Mouse (Mus musculus) neural tube, embryonic 14.5 days (tissue): ENCODE data around the gene Zfp658. TPM values are rescaled to one million over a fixed set of nuclear protein-coding genes. Genes with fewer than 3 reads are reported as not detected.

Source experiments
- ATAC-seq: fragments of 200-750 bp; cut with Nextera tagmentation; 2 replicates; pipeline ENCODE4 v1.8.0; 2017; ENCODE audit warnings: low read depth, mild to moderate bottlenecking, moderate TSS enrichment, moderate library complexity
- H3K27ac ChIP-seq: fragments of 300-500 bp; sonication (generic); 2 replicates; pipeline ENCODE4 v1.5.1; 2014; ENCODE audit warnings: low read depth, mild to moderate bottlenecking, control low read depth, low read length, moderate library complexity, mixed read lengths
- H3K27me3 ChIP-seq: fragments of 300-500 bp; sonication (generic); 2 replicates; pipeline ENCODE4 v1.6.1; 2014; ENCODE audit warnings: low read length; ENCODE audit not compliant: control insufficient read depth, insufficient read depth
- H3K36me3 ChIP-seq: fragments of 300-500 bp; sonication (generic); 2 replicates; pipeline ENCODE4 v1.6.1; 2014; ENCODE audit warnings: low read length, mixed read lengths; ENCODE audit not compliant: control insufficient read depth, insufficient read depth
- H3K4me1 ChIP-seq: fragments of 300-500 bp; sonication (generic); 2 replicates; pipeline ENCODE4 v1.6.1; 2014; ENCODE audit warnings: low read length; ENCODE audit not compliant: control insufficient read depth, insufficient read depth
- H3K4me2 ChIP-seq: fragments of 300-500 bp; sonication (generic); 2 replicates; pipeline ENCODE4 v1.6.1; 2014; ENCODE audit warnings: mild to moderate bottlenecking, low read depth, low read length, control low read depth
- H3K4me3 ChIP-seq: fragments of 300-500 bp; sonication (generic); 2 replicates; pipeline ENCODE4 v1.5.1; 2014; ENCODE audit warnings: low read depth, low read length, control low read depth, mixed read lengths
- H3K9ac ChIP-seq: fragments of 300-500 bp; sonication (generic); replicated peaks from 2 replicates; pipeline ENCODE4 v1.6.1; 2014; ENCODE audit warnings: low read depth, mild to moderate bottlenecking, control low read depth, low read length, mixed read lengths
- H3K9me3 ChIP-seq: fragments of 300-500 bp; sonication (generic); 2 replicates; pipeline ENCODE4 v1.6.1; 2016; ENCODE audit warnings: low read length; ENCODE audit not compliant: control insufficient read depth
- WGBS: fragments of 180-500 bp; shearing (Covaris S2); extraction: QIAGEN DNeasy Blood & Tissue Kit; methylation state at CpG from one replicate; pipeline ENCODE4 v1.1.7; 2014; 5-methylcytosine and 5-hydroxymethylcytosine counted together
- polyA plus RNA-seq: library from polyadenylated mRNA; unstranded; fragments of >200 nt; fragmentation: Nextera tagmentation; extraction: Ambion mirVana; gene quantifications from 2 replicates; pipeline ENCODE4 v1.2.1, GENCODE M21; 2014

Zfp658 gene
- polyA plus RNA-seq = 7.8 and 10.7 TPM in 2 replicates

GRCm38 (mm10) chr7:43562006-43562633 lies at the start of gene Zfp658:
Gene Zfp658, plus strand, starts transcription at chr7:43562256.
- Histone ChIP-seq H3K27ac (peak within 1 kb of the TSS; percentile 77), H3K4me2 (peak within 1 kb of the TSS; percentile 88), H3K27me3 (no peaks in the 10 kb centered on the region), H3K4me1 (peaks cover 15% of the 10 kb centered on the region), H3K36me3 (peaks cover 14% of the 10 kb centered on the region; the same call in 1 of the 2 replicates), H3K9ac (peak within 1 kb of the TSS; percentile 78), H3K4me3 (peak within 1 kb of the TSS; percentile 72), H3K9me3 (no peaks in the 10 kb centered on the region)
- under 1% methylated on average over 27 of the region's 27 CpGs for WGBS
- ATAC-seq = peak; percentile 95

- H3K27ac ChIP-seq = no peak overlapping the region
- no peak overlapping the region for H3K4me2 ChIP-seq
- WGBS = 84% methylated on average over 4 of the region's 4 CpGs
- no peak for ATAC-seq
- H3K4me3 ChIP-seq = no peak overlapping the region
- H3K4me1 ChIP-seq = no peaks in the 10 kb centered on the region
- H3K27me3 ChIP-seq = no peaks in the 10 kb centered on the region
- H3K9ac ChIP-seq = no peak overlapping the region
- H3K36me3 ChIP-seq = no peaks in the 10 kb centered on the region
- no peaks in the 10 kb centered on the region for H3K9me3 ChIP-seq
Observed at GRCm38 (mm10) chr7:43512519-43512918, 49.5 kb upstream of the Zfp658 start.

GRCm38 (mm10) chr7:43515076-43515475 lies 47.0 kb upstream of the Zfp658 start:
- Histone ChIP-seq H3K4me3 (no peak overlapping the region), H3K4me2 (no peak overlapping the region), H3K4me1 (no peaks in the 10 kb centered on the region), H3K27ac (no peak overlapping the region), H3K36me3 (no peaks in the 10 kb centered on the region), H3K9me3 (no peaks in the 10 kb centered on the region), H3K9ac (no peak overlapping the region), H3K27me3 (no peaks in the 10 kb centered on the region)
- 89% methylated on average over 5 of the region's 5 CpGs for WGBS
- no peak for ATAC-seq

- no peak overlapping the region for H3K9ac ChIP-seq
- no peaks in the 10 kb centered on the region for H3K27me3 ChIP-seq
- H3K36me3 ChIP-seq = no peaks in the 10 kb centered on the region
- H3K4me1 ChIP-seq = no peaks in the 10 kb centered on the region
- no peak overlapping the region for H3K27ac ChIP-seq
- no peak for ATAC-seq
- H3K4me3 ChIP-seq = no peak overlapping the region
- WGBS = 90% methylated on average over 15 of the region's 15 CpGs
- H3K4me2 ChIP-seq = no peak overlapping the region
- no peaks in the 10 kb centered on the region for H3K9me3 ChIP-seq
Observed at GRCm38 (mm10) chr7:43518341-43518740, 43.7 kb upstream of the Zfp658 start.

- Histone ChIP-seq H3K27me3 (no peaks in the 10 kb centered on the region), H3K27ac (no peak overlapping the region), H3K9ac (no peak overlapping the region), H3K36me3 (no peaks in the 10 kb centered on the region), H3K9me3 (no peaks in the 10 kb centered on the region), H3K4me2 (no peak overlapping the region), H3K4me3 (no peak overlapping the region), H3K4me1 (no peaks in the 10 kb centered on the region)
- no peak for ATAC-seq
- WGBS = 81% methylated on average over 2 of the region's 2 CpGs
Observed at GRCm38 (mm10) chr7:43522776-43523175, 39.3 kb upstream of the Zfp658 start.

GRCm38 (mm10) chr7:43525313-43525712 lies 36.7 kb upstream of the Zfp658 start:
- H3K27ac ChIP-seq = no peak overlapping the region
- H3K4me3 ChIP-seq = no peak overlapping the region
- H3K4me1 ChIP-seq = no peaks in the 10 kb centered on the region
- no peak overlapping the region for H3K9ac ChIP-seq
- H3K27me3 ChIP-seq = no peaks in the 10 kb centered on the region
- no peaks in the 10 kb centered on the region for H3K9me3 ChIP-seq
- H3K4me2 ChIP-seq = no peak overlapping the region
- no peak for ATAC-seq
- no peaks in the 10 kb centered on the region for H3K36me3 ChIP-seq
- 53% methylated on average over 3 of the region's 3 CpGs for WGBS

GRCm38 (mm10) chr7:43530216-43530785 lies 31.8 kb upstream of the Zfp658 start:
- no peaks in the 10 kb centered on the region for H3K9me3 ChIP-seq
- no peak for ATAC-seq
- no peak overlapping the region for H3K27ac ChIP-seq
- H3K9ac ChIP-seq = no peak overlapping the region
- 74% methylated on average over 8 of the region's 8 CpGs for WGBS
- H3K4me3 ChIP-seq = no peak overlapping the region
- no peaks in the 10 kb centered on the region for H3K27me3 ChIP-seq
- H3K4me1 ChIP-seq = no peaks in the 10 kb centered on the region
- H3K4me2 ChIP-seq = no peak overlapping the region
- H3K36me3 ChIP-seq = no peaks in the 10 kb centered on the region

- Histone ChIP-seq H3K4me2 (no peak overlapping the region), H3K27ac (no peak overlapping the region), H3K4me3 (no peak overlapping the region), H3K9ac (no peak overlapping the region), H3K36me3 (no peaks in the 10 kb centered on the region), H3K4me1 (no peaks in the 10 kb centered on the region), H3K9me3 (no peaks in the 10 kb centered on the region), H3K27me3 (no peaks in the 10 kb centered on the region)
- 91% methylated on average over 9 of the region's 9 CpGs for WGBS
- ATAC-seq = no peak
Observed at GRCm38 (mm10) chr7:43532936-43533505, 29.0 kb upstream of the Zfp658 start.

- Histone ChIP-seq H3K4me3 (no peak overlapping the region), H3K27me3 (no peaks in the 10 kb centered on the region), H3K9ac (no peak overlapping the region), H3K9me3 (no peaks in the 10 kb centered on the region), H3K4me2 (no peak overlapping the region), H3K4me1 (no peaks in the 10 kb centered on the region), H3K27ac (no peak overlapping the region), H3K36me3 (no peaks in the 10 kb centered on the region)
- ATAC-seq = no peak
- 70% methylated on average over 4 of the region's 4 CpGs for WGBS
Observed at GRCm38 (mm10) chr7:43538524-43538923, 23.5 kb upstream of the Zfp658 start.
